Mouse (Mus musculus) spleen, postnatal 10 days (tissue): ENCODE data around the gene Ppm1j.

ENCODE experiments used
- DNase-seq, 2 experiments: peaks; one replicate each; pipeline ENCODE4 v3.0.0; 2021 to 2022; ENCODE audit warnings: low spot score in 2 of 2

Ppm1j gene

GRCm38 (mm10) chr3:104783971-104784500 is 3.2 kb downstream of the Ppm1j start:
- no peak for DNase-seq

- no peak for DNase-seq
These were observed 4.4 kb downstream of the Ppm1j start for GRCm38 (mm10) chr3:104785284-104785683.

GRCm38 (mm10) chr3:104788075-104788474 is 7.2 kb downstream of the Ppm1j start, which contains the start of gene Rhoc:
TSS of gene Rhoc (plus strand) at chr3:104788375.
- no peak for DNase-seq

GRCm38 (mm10) chr3:104788561-104789311 is 7.9 kb downstream of the Ppm1j start:
- DNase-seq: peak; percentile 28 to 56

GRCm38 (mm10) chr3:104789312-104789605 is 8.4 kb downstream of the Ppm1j start:
- no peak for DNase-seq

GRCm38 (mm10) chr3:104789822-104790221 is 9.0 kb downstream of the Ppm1j start:
- DNase-seq: no peak

- no peak for DNase-seq
These were observed 9.6 kb downstream of the Ppm1j start for GRCm38 (mm10) chr3:104790401-104790937.

- DNase-seq: no peak
These were observed 10.2 kb downstream of the Ppm1j start for GRCm38 (mm10) chr3:104791017-104791416.

GRCm38 (mm10) chr3:104791671-104792070 is 10.8 kb downstream of the Ppm1j start:
- no peak for DNase-seq

GRCm38 (mm10) chr3:104792360-104793270 is 11.8 kb downstream of the Ppm1j start:
- DNase-seq: no peak

- peak in 1 of 2 experiments; percentile 74 for DNase-seq
These were observed 13.3 kb downstream of the Ppm1j start for GRCm38 (mm10) chr3:104793871-104794828.

GRCm38 (mm10) chr3:104794953-104795470 is 14.2 kb downstream of the Ppm1j start:
- DNase-seq: no peak

GRCm38 (mm10) chr3:104795661-104796340 is 14.9 kb downstream of the Ppm1j start:
- no peak for DNase-seq

- DNase-seq: no peak
These were observed 15.7 kb downstream of the Ppm1j start for GRCm38 (mm10) chr3:104796430-104797082.

GRCm38 (mm10) chr3:104800681-104801080 is 19.8 kb downstream of the Ppm1j start:
- no peak for DNase-seq

- DNase-seq: no peak
These were observed 20.6 kb downstream of the Ppm1j start for GRCm38 (mm10) chr3:104801481-104801880.

- DNase-seq: no peak
These were observed 23.5 kb downstream of the Ppm1j start for GRCm38 (mm10) chr3:104804312-104804711.

- DNase-seq: no peak
These were observed 24.7 kb downstream of the Ppm1j start for GRCm38 (mm10) chr3:104805539-104805938.

GRCm38 (mm10) chr3:104811752-104812151 is 30.9 kb downstream of the Ppm1j start:
- no peak for DNase-seq

GRCm38 (mm10) chr3:104812254-104812653 is 31.4 kb downstream of the Ppm1j start:
- DNase-seq: no peak
